Comparison of ENCODE assay signal across 10 mouse cellular contexts in the genomic region with DNA sequence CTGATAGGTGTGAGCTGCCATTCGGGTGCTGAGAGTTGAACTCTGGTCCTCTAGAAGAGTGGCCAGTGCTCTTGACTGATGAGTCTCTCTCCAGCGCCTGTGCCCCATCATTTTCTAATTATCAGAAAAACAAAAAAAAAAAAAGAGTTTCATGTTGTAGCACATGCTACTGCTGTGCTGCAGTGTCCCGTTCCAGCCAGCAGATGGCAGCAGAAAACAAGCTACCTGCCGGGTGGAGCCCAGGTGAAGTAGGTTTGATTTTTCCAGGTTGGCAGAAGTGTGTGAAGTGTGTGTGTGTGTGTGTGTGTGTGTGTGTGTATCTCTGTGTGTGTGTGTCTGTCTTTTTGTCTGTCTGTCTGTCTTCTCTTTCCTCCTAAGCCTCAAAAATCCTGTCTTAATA. TPM values are rescaled to one million over a fixed set of nuclear protein-coding genes. Genes with fewer than 3 reads are reported as not detected.
DNase-seq lines count a peak whose midpoint lies in the region; ATAC-seq and TF ChIP-seq lines count a peak whose summit lies in the region.
"Had no signal": no experiment of that assay in that cellular context is flagged by ENCODE, and none has a peak within 500 bp of the region (broad histone marks: within the 10 kb centered on the region; RNA-seq: fewer than 3 reads in every experiment).

No protein-coding gene starts in this region.

- WGBS in heart, embryonic 11.5 days (ENCODE audit: insufficient replicate concordance): 10% methylated on average over 4 of the region's 4 CpGs

- no peaks in the 10 kb centered on the region for H3K9me3 ChIP-seq in heart, embryonic 11.5 days (replicated peaks; ENCODE audit: control insufficient read depth, low read length)
- H3K9me3 ChIP-seq in ES-E14 (ENCODE audit: control insufficient read depth, insufficient read depth, low read depth, low read length): no peaks in the 10 kb centered on the region
- H3K9me3 ChIP-seq: embryonic facial prominence, embryonic 13.5 days had no signal

- H3K27me3 ChIP-seq in heart, embryonic 11.5 days (ENCODE audit: control insufficient read depth, insufficient read depth, low read length): peaks cover 10% of the 10 kb centered on the region
- H3K27me3 ChIP-seq: embryonic facial prominence, embryonic 13.5 days had no signal

- no peak overlapping the region for H3K4me3 ChIP-seq in heart, embryonic 11.5 days (ENCODE audit: low read depth, low read length)
- no peak overlapping the region for H3K4me3 ChIP-seq in ES-E14 (ENCODE audit: insufficient read depth in 1 of 2, low read depth in 1 of 2, low read length in 2 of 2, poor library complexity in 1 of 2, severe bottlenecking in 1 of 2)
- H3K4me3 ChIP-seq: embryonic facial prominence, embryonic 13.5 days had no signal

- H3K36me3 ChIP-seq in heart, embryonic 11.5 days (ENCODE audit: control insufficient read depth, insufficient read depth, low read length): no peaks in the 10 kb centered on the region
- H3K36me3 ChIP-seq in ES-E14 (ENCODE audit: control insufficient read depth, insufficient read depth, low read length, poor library complexity, severe bottlenecking): no peaks in the 10 kb centered on the region
- H3K36me3 ChIP-seq: embryonic facial prominence, embryonic 13.5 days had no signal

- ATAC-seq in heart, embryonic 11.5 days (replicated peaks; ENCODE audit: insufficient number of reproducible peaks, low FRiP score, low TSS enrichment): no peak

- H3K27ac ChIP-seq in heart, embryonic 11.5 days (ENCODE audit: low read depth, low read length): no peak overlapping the region
- H3K27ac ChIP-seq in ES-E14 (ENCODE audit: insufficient read depth, low read depth, low read length, poor library complexity, severe bottlenecking): no peak overlapping the region
- H3K27ac ChIP-seq: embryonic facial prominence, embryonic 13.5 days had no signal

- intact Hi-C loops in heart, postnatal 14 days (cut with DNase I): loop anchor here (1.0 kb wide), 1 partner anchor 52 kb away; no protein-coding TSS in a partner anchor
- intact Hi-C loops in left cerebral cortex, postnatal 36 days (cut with DNase I): loop anchor here (1.0 kb wide), 1 partner anchor 53 kb away; no protein-coding TSS in a partner anchor

- DNase-seq in heart, postnatal 14 days: peak; percentile 58 to 78
- no peak for DNase-seq in ES-E14 (ENCODE audit: low read depth, low spot score)
- peak; percentile 43 for DNase-seq in cerebellum, adult 11-12 months
- DNase-seq in gastrocnemius, postnatal 4 days (ENCODE audit: low spot score in 2 of 2): peak; percentile 48 to 51
- peak; percentile 40 to 42 for DNase-seq in left cerebral cortex, postnatal 36 days (ENCODE audit: low spot score in 2 of 2)
- DNase-seq in retina, postnatal 1 day: peak; percentile 54
- peak; percentile 73 for DNase-seq in urinary bladder, postnatal 14 days (ENCODE audit: low spot score)

- no peak overlapping the region for H3K4me2 ChIP-seq in heart, embryonic 11.5 days
- H3K4me2 ChIP-seq: embryonic facial prominence, embryonic 13.5 days had no signal

- no peaks in the 10 kb centered on the region for H3K4me1 ChIP-seq in heart, embryonic 11.5 days (ENCODE audit: control insufficient read depth, insufficient read depth, low read length)
- no peaks in the 10 kb centered on the region for H3K4me1 ChIP-seq in ES-E14 (ENCODE audit: control insufficient read depth in 2 of 2, insufficient read depth in 2 of 2, low read length in 2 of 2, poor library complexity in 1 of 2)

- in situ Hi-C loops in ES-E14 (cut with MboI; ENCODE audit: low sequenced_read_pairs in 2 of 2, unreplicated experiment in 2 of 2): no loop called here

- no peak overlapping the region for H3K9ac ChIP-seq in heart, embryonic 11.5 days (ENCODE audit: low read depth, low read length)
- H3K9ac ChIP-seq in ES-E14 (ENCODE audit: insufficient read depth, low read depth, low read length, poor library complexity, severe bottlenecking): no peak overlapping the region
- H3K9ac ChIP-seq: embryonic facial prominence, embryonic 13.5 days had no signal

TF ChIP-seq in ES-E14, 5 proteins besides CTCF, POLR2A, EP300 and RAD21:
- TF ChIP-seq ZNF384 (IDR thresholded peaks at IDR 0.05; ENCODE audit: low read depth, low read length) (peak; percentile 84), CHD2 (IDR thresholded peaks at IDR 0.05; ENCODE audit: low read depth, low read length) (no peak), ZC3H11A (IDR thresholded peaks at IDR 0.05; ENCODE audit: borderline replicate concordance, low read depth, low read length) (peak; percentile 26; the same call in 1 of the 2 replicates), HCFC1 (IDR thresholded peaks at IDR 0.05; ENCODE audit: borderline replicate concordance, insufficient read depth, low read length) (no peak)

RNA-seq across cellular contexts. Expression of gene Lmx1b, which starts 41.9 kb away (rescaled TPM):
- total RNA-seq in heart, postnatal 14 days (2021): under 1 TPM; 0.05 to 0.38 TPM
- polyA plus RNA-seq in heart, embryonic 11.5 days (2014; fragmentation: Nextera tagmentation; extraction: Ambion mirVana): 0.03 TPM in 1 of 2 replicates, not detected in the other
- total RNA-seq in ES-E14 (2012; rRNA removed): 0.32 and 0.67 TPM in 2 replicates
- total RNA-seq in gastrocnemius, postnatal 4 days (2021): 1 to 10 TPM in 1 of 2 experiments, under 1 TPM in 1; 0.98 to 1.3 TPM
- under 1 TPM; 0.25 to 0.34 TPM for total RNA-seq in left cerebral cortex, postnatal 36 days (2021)
- polyA plus RNA-seq: lung, embryonic 16.5 days had no signal
